In genomic region chr11:106779388-106780088, GRCm38 (mm10) we compare ENCODE assay signal across 8 mouse cellular contexts. TPM values are rescaled to one million over a fixed set of nuclear protein-coding genes. Genes with fewer than 3 reads are reported as not detected.
DNase-seq lines count a peak whose midpoint lies in the region; ATAC-seq and TF ChIP-seq lines count a peak whose summit lies in the region.

Gene Polg2 (minus strand): TSS chr11:106779537.

- TF ChIP-seq POLR2A in liver, adult 2 months (IDR thresholded peaks at IDR 0.05; ENCODE audit: extremely low read depth, insufficient read depth, low read length) = peak; percentile 95
- TF ChIP-seq POLR2A in myocyte (IDR thresholded peaks at IDR 0.05; ENCODE audit: insufficient read length, low read depth) = peak; percentile 96

- peak within 1 kb of the TSS; percentile 78 for H3K4me3 ChIP-seq in heart, embryonic 11.5 days (ENCODE audit: low read depth, low read length)
- H3K4me3 ChIP-seq in kidney, embryonic 16.5 days (ENCODE audit: low read length) = peak within 1 kb of the TSS; percentile 61
- H3K4me3 ChIP-seq in liver, adult 2 months (ENCODE audit: insufficient read depth, low read depth, low read length) = peak within 1 kb of the TSS; percentile 85
- peak within 1 kb of the TSS; percentile 54 for H3K4me3 ChIP-seq in myocyte

- WGBS in heart, embryonic 11.5 days (ENCODE audit: insufficient replicate concordance) = 2% methylated on average over 30 of the region's 30 CpGs
- WGBS in kidney, embryonic 16.5 days = under 1% methylated on average over 30 of the region's 30 CpGs
- WGBS in liver, adult 2 months = under 1% methylated on average over 30 of the region's 30 CpGs

- no peaks in the 10 kb centered on the region for H3K27me3 ChIP-seq in heart, embryonic 11.5 days (ENCODE audit: control insufficient read depth, insufficient read depth, low read length)
- no peaks in the 10 kb centered on the region for H3K27me3 ChIP-seq in kidney, embryonic 16.5 days (ENCODE audit: insufficient read depth, low read length)
- H3K27me3 ChIP-seq in liver, adult 2 months (ENCODE audit: control insufficient read depth, insufficient read depth, low read length) = no peaks in the 10 kb centered on the region
- no peaks in the 10 kb centered on the region for H3K27me3 ChIP-seq in myocyte (ENCODE audit: control insufficient read depth, insufficient read depth, insufficient read length)
- no peaks in the 10 kb centered on the region for H3K27me3 ChIP-seq in splenic B cell, adult 2 months (ENCODE audit: control insufficient read depth, insufficient read depth, low read length, poor library complexity, severe bottlenecking)

- no peaks in the 10 kb centered on the region; the same call in 1 of the 2 replicates for H3K79me2 ChIP-seq in liver, adult 2 months (ENCODE audit: control insufficient read depth, insufficient read depth, low read length)
- peaks cover 34% of the 10 kb centered on the region for H3K79me2 ChIP-seq in myocyte (ENCODE audit: control insufficient read depth, insufficient read depth)

- ATAC-seq in erythroblast, adult 5-6 weeks (replicated peaks; ENCODE audit: low FRiP score, poor library complexity, severe bottlenecking) = peak; percentile 96
- peak; percentile 96 for ATAC-seq in heart, embryonic 11.5 days (replicated peaks; ENCODE audit: insufficient number of reproducible peaks, low FRiP score, low TSS enrichment)
- peak; percentile 99 for ATAC-seq in kidney, embryonic 16.5 days (ENCODE audit: low FRiP score, low TSS enrichment)

- no peak for TF ChIP-seq CTCF in liver, adult 2 months (IDR thresholded peaks at IDR 0.05; ENCODE audit: low read depth, low read length)

- peak within 1 kb of the TSS; percentile 97 for H3K27ac ChIP-seq in heart, embryonic 11.5 days (ENCODE audit: low read depth, low read length)
- H3K27ac ChIP-seq in kidney, embryonic 16.5 days (ENCODE audit: low read length) = peak within 1 kb of the TSS; percentile 95
- peak within 1 kb of the TSS; percentile 94 for H3K27ac ChIP-seq in liver, adult 2 months (replicated peaks; ENCODE audit: insufficient read depth, low read depth, low read length)

- H3K9ac ChIP-seq in heart, embryonic 11.5 days (ENCODE audit: low read depth, low read length) = peak within 1 kb of the TSS; percentile 95
- H3K9ac ChIP-seq in kidney, embryonic 16.5 days (replicated peaks; ENCODE audit: low read length) = peak within 1 kb of the TSS; percentile 80
- peak within 1 kb of the TSS; percentile 97 for H3K9ac ChIP-seq in liver, adult 2 months (ENCODE audit: low read depth, low read length)

- no peaks in the 10 kb centered on the region for H3K9me3 ChIP-seq in heart, embryonic 11.5 days (replicated peaks; ENCODE audit: control insufficient read depth, low read length)
- no peaks in the 10 kb centered on the region for H3K9me3 ChIP-seq in kidney, embryonic 16.5 days (ENCODE audit: low read length)

- peaks cover 27% of the 10 kb centered on the region for H3K36me3 ChIP-seq in heart, embryonic 11.5 days (ENCODE audit: control insufficient read depth, insufficient read depth, low read length)
- peaks cover 50% of the 10 kb centered on the region for H3K36me3 ChIP-seq in kidney, embryonic 16.5 days (ENCODE audit: insufficient read depth, low read length)
- peaks cover 60% of the 10 kb centered on the region for H3K36me3 ChIP-seq in liver, adult 2 months (ENCODE audit: control insufficient read depth, insufficient read depth, low read length)
- H3K36me3 ChIP-seq in myocyte (ENCODE audit: control insufficient read depth, insufficient read depth) = peaks cover 51% of the 10 kb centered on the region
- H3K36me3 ChIP-seq in splenic B cell, adult 2 months (ENCODE audit: control insufficient read depth, insufficient read depth, low read length, poor library complexity, severe bottlenecking) = peaks cover 49% of the 10 kb centered on the region

- H3K4me2 ChIP-seq in heart, embryonic 11.5 days = peak within 1 kb of the TSS; percentile 91
- peak within 1 kb of the TSS; percentile 71 for H3K4me2 ChIP-seq in kidney, embryonic 16.5 days (replicated peaks; ENCODE audit: low read depth, low read length)
- H3K4me2 ChIP-seq in myocyte (ENCODE audit: low read depth) = peak within 1 kb of the TSS; percentile 88

- peak within 1 kb of the TSS; percentile 27 for H3ac ChIP-seq in myocyte (ENCODE audit: control insufficient read depth, insufficient read length)

- 0 out of 2 replicates have a peak, but pooled peaks cover 3% of the 10 kb centered on the region for H3K4me1 ChIP-seq in heart, embryonic 11.5 days (ENCODE audit: control insufficient read depth, insufficient read depth, low read length)
- peaks cover 11% of the 10 kb centered on the region; the same call in 1 of the 2 replicates for H3K4me1 ChIP-seq in kidney, embryonic 16.5 days (ENCODE audit: insufficient read depth, low read length)
- peaks cover 13% of the 10 kb centered on the region for H3K4me1 ChIP-seq in liver, adult 2 months (ENCODE audit: control insufficient read depth, insufficient read depth, low read length)

- DNase-seq in B cell, adult 2 months = peak; percentile 96 to 97
- peak; percentile 97 for DNase-seq in brain, adult 2 months (ENCODE audit: low read depth, low spot score)
- DNase-seq in liver, adult 2 months (ENCODE audit: extremely low read depth, low read depth, low spot score) = peak; percentile 89
- peak; percentile 97 for DNase-seq in splenic B cell, adult 2 months (ENCODE audit: low read depth, low spot score)

TF ChIP-seq in myocyte, 11 proteins besides CTCF, POLR2A, EP300 and RAD21:
- peak in 1 of 3 experiments; percentile 37 for TF ChIP-seq MYOG (IDR thresholded peaks at IDR 0.05; ENCODE audit: control insufficient read depth in 1 of 3, insufficient read depth in 1 of 3, insufficient read length in 2 of 3, low read depth in 2 of 3)
- TF ChIP-seq POLR2AphosphoS2 (IDR thresholded peaks at IDR 0.05; ENCODE audit: insufficient read length, low read depth) = peak; percentile 99
- no peak for TF ChIP-seq E2F4 (IDR thresholded peaks at IDR 0.05; ENCODE audit: insufficient read depth)
- TF ChIP-seq REST (IDR thresholded peaks at IDR 0.05; ENCODE audit: insufficient read depth, insufficient read length) = peak; percentile 2
- TF ChIP-seq MAX (IDR thresholded peaks at IDR 0.05; ENCODE audit: low read depth) = no peak
- no peak for TF ChIP-seq SRF (IDR thresholded peaks at IDR 0.05; ENCODE audit: control insufficient read depth, insufficient read length, low read depth)
- peak in 1 of 3 experiments; percentile 18 for TF ChIP-seq MYOD1 (IDR thresholded peaks at IDR 0.05; ENCODE audit: control insufficient read depth in 1 of 3, insufficient read length in 2 of 3, low read depth in 2 of 3)

RNA-seq across cellular contexts. Expression of gene Polg2, which starts in this region (rescaled TPM):
- 8.2 and 9.6 TPM in 2 replicates for total RNA-seq in erythroblast, adult 5-6 weeks (2015; ENCODE audit: low replicate concordance)
- 9.9 and 22.7 TPM in 2 replicates for total RNA-seq in erythroblast, adult 5-6 weeks (2017; ENCODE audit: low replicate concordance)
- polyA plus RNA-seq in heart, embryonic 11.5 days (2014; fragmentation: Nextera tagmentation; extraction: Ambion mirVana) = 7.5 and 9.3 TPM in 2 replicates
- 9.7 and 10.6 TPM in 2 replicates for polyA plus RNA-seq in kidney, embryonic 16.5 days (2015; fragmentation: Nextera tagmentation; extraction: Ambion mirVana)
- total RNA-seq in liver, adult 2 months (2014; rRNA removed) = 12.6 and 13.0 TPM in 2 replicates
- 5.8 and 6.4 TPM in 2 replicates for polyA plus RNA-seq in liver, adult 2 months (2012; rRNA removed)
- polyA plus RNA-seq in myocyte (2012; fragmentation: generic; extraction: Trizol) = 4.4 TPM

Comparison
In these comparisons a context has a peak if more than half of its experiments do, and no peak if none do; other contexts are left out.
1. Peak in every context shown above with its lines: DNase-seq, ATAC-seq, H3K4me3 ChIP-seq and H3K27ac ChIP-seq.